Mouse (Mus musculus) bone marrow, adult 2 months (tissue): ENCODE results near the gene Hoxc6. TPM values are rescaled to one million over a fixed set of nuclear protein-coding genes. Genes with fewer than 3 reads are reported as not detected.

Experiments used
- H3K27ac ChIP-seq: fragments of 200-500 bp; 2 replicates; pipeline ENCODE4 v1.5.1; 2012; ENCODE audit warnings: low read depth, mild to moderate bottlenecking, control low read depth, inconsistent platforms, low read length; ENCODE audit not compliant: control insufficient read depth, poor library complexity, insufficient read depth
- H3K4me1 ChIP-seq: fragments of 200-500 bp; 2 replicates; pipeline ENCODE4 v1.6.1; 2011; ENCODE audit warnings: low read length; ENCODE audit not compliant: control insufficient read depth, insufficient read depth
- H3K4me3 ChIP-seq: fragments of 200-500 bp; replicated peaks from 2 replicates; pipeline ENCODE3; 2011; ENCODE audit warnings: mild to moderate bottlenecking, low read depth, low read length, control low read depth; ENCODE audit not compliant: control insufficient read depth
- CTCF ChIP-seq: fragments of 200-500 bp; IDR thresholded peaks from 2 replicates; pipeline ENCODE4 v1.5.1; 2011; ENCODE audit warnings: low read length, control low read depth; ENCODE audit not compliant: control insufficient read depth, insufficient read depth
- POLR2A ChIP-seq: fragments of 200-500 bp; IDR thresholded peaks from 2 replicates; pipeline ENCODE4 v1.6.1; 2011; ENCODE audit warnings: low read depth, mild to moderate bottlenecking, control low read depth, low read length, borderline replicate concordance; ENCODE audit not compliant: control insufficient read depth
- WGBS: fragments of 180-500 bp; shearing (Covaris S2); methylation state at CpG from one replicate; pipeline ENCODE4 v1.1.7; 2018; 5-methylcytosine and 5-hydroxymethylcytosine counted together
- polyA plus RNA-seq: library from polyadenylated mRNA; stranded (reverse); fragments of >200 nt; gene quantifications from 2 replicates; pipeline ENCODE4 v1.2.4, GENCODE M21; 2011; ENCODE audit warnings: low replicate concordance; ENCODE audit not compliant: missing spikeins, insufficient read depth, insufficient read length

Hoxc6 gene
- polyA plus RNA-seq, 1 experiment = 2.4 TPM

- H3K4me3 ChIP-seq = no peak overlapping the region
- no peak for TF ChIP-seq POLR2A
- no peak for TF ChIP-seq CTCF
- H3K4me1 ChIP-seq = no peaks in the 10 kb centered on the region
- H3K27ac ChIP-seq = no peak overlapping the region
- WGBS = 44% methylated on average over 12 of the region's 12 CpGs
Observed at GRCm38 (mm10) chr15:103040601-103041000, 42.5 kb downstream of the Hoxc6 start.

- whole genome bisulfite sequencing = 35% methylated on average over 5 of the region's 5 CpGs
- no peaks in the 10 kb centered on the region for H3K4me1 ChIP-seq
- no peak overlapping the region for H3K27ac ChIP-seq
- H3K4me3 ChIP-seq = no peak overlapping the region
- no peak for TF ChIP-seq CTCF
- TF ChIP-seq POLR2A = no peak
Observed at GRCm38 (mm10) chr15:103041613-103042012, 43.6 kb downstream of the Hoxc6 start.

- no peak for TF ChIP-seq POLR2A
- no peak for TF ChIP-seq CTCF
- 21% methylated on average over 1 of the region's 1 CpGs for WGBS
- no peak overlapping the region for H3K4me3 ChIP-seq
- no peak overlapping the region for H3K27ac ChIP-seq
- H3K4me1 ChIP-seq = no peaks in the 10 kb centered on the region
Observed at GRCm38 (mm10) chr15:103042209-103042608, 44.2 kb downstream of the Hoxc6 start.

GRCm38 (mm10) chr15:103051670-103052069 lies 53.6 kb downstream of the Hoxc6 start:
- Histone ChIP-seq H3K4me1 (no peaks in the 10 kb centered on the region), H3K4me3 (no peak overlapping the region), H3K27ac (no peak overlapping the region)
- TF ChIP-seq POLR2A (no peak), CTCF (no peak)
- 46% methylated on average over 2 of the region's 2 CpGs for WGBS

- Histone ChIP-seq H3K27ac (no peak overlapping the region), H3K4me3 (no peak overlapping the region), H3K4me1 (no peaks in the 10 kb centered on the region)
- TF ChIP-seq POLR2A = no peak
- TF ChIP-seq CTCF = no peak
Observed at GRCm38 (mm10) chr15:103053210-103053609, 55.2 kb downstream of the Hoxc6 start.

- 58% methylated on average over 2 of the region's 2 CpGs for WGBS
- no peak overlapping the region for H3K4me3 ChIP-seq
- no peak overlapping the region for H3K27ac ChIP-seq
- no peaks in the 10 kb centered on the region for H3K4me1 ChIP-seq
- TF ChIP-seq CTCF = no peak
- TF ChIP-seq POLR2A = no peak
Observed at GRCm38 (mm10) chr15:103056396-103056795, 58.3 kb downstream of the Hoxc6 start.

GRCm38 (mm10) chr15:103058715-103059114 lies 60.7 kb downstream of the Hoxc6 start:
- TF ChIP-seq POLR2A = no peak
- TF ChIP-seq CTCF = no peak
- WGBS = 19% methylated on average over 12 of the region's 12 CpGs

GRCm38 (mm10) chr15:103059393-103059992 lies 61.4 kb downstream of the Hoxc6 start:
- TF ChIP-seq POLR2A (no peak), CTCF (no peak)
- WGBS = 7% methylated on average over 21 of the region's 21 CpGs
- no peak overlapping the region for H3K4me3 ChIP-seq
- no peaks in the 10 kb centered on the region for H3K4me1 ChIP-seq
- H3K27ac ChIP-seq = no peak overlapping the region

More at GRCm38 (mm10) chr15:103058715-103059114, 60.7 kb downstream of the Hoxc6 start:
- Histone ChIP-seq H3K4me3 (no peak overlapping the region), H3K4me1 (no peaks in the 10 kb centered on the region), H3K27ac (no peak overlapping the region)

- H3K4me1 ChIP-seq = no peaks in the 10 kb centered on the region
- no peak overlapping the region for H3K4me3 ChIP-seq
- no peak overlapping the region for H3K27ac ChIP-seq
- 31% methylated on average over 11 of the region's 11 CpGs for WGBS
- no peak for TF ChIP-seq CTCF
- no peak for TF ChIP-seq POLR2A
Observed at GRCm38 (mm10) chr15:103060021-103060340, 61.9 kb downstream of the Hoxc6 start.
